Mouse (Mus musculus) adrenal gland, postnatal 10 days (tissue): ENCODE results near the gene Cenpt. TPM values are rescaled to one million over a fixed set of nuclear protein-coding genes. Genes with fewer than 3 reads are reported as not detected.
"Not testable (repeated sequence)": the region's sequence is repeated elsewhere in the genome, so short reads cannot be mapped to it uniquely, and the experiment has no call there.

Experiments
- DNase-seq: peaks from one replicate; pipeline ENCODE4 v3.0.0; 2021; ENCODE audit warnings: mixed read lengths
- total RNA-seq, 2 experiments: library from RNA; stranded (reverse); gene quantifications; 2 replicates each; pipeline ENCODE4 v1.2.3; 2021

Gene Cenpt
- total RNA-seq, 2 experiments from 2014 or later = 7.6 to 10.4 TPM

- DNase-seq = peak; percentile 94
Observed at GRCm38 (mm10) chr8:105854715-105855216, 1.7 kb upstream of the Cenpt start, which contains the start of gene Thap11. TSS of gene Thap11 (plus strand) at chr8:105855132.

- no peak for DNase-seq
Observed at GRCm38 (mm10) chr8:105854303-105854702, 1.2 kb upstream of the Cenpt start.

GRCm38 (mm10) chr8:105852146-105852729, 840 bp downstream of the Cenpt start:
- DNase-seq = no peak

GRCm38 (mm10) chr8:105851651-105852143, 1.4 kb downstream of the Cenpt start:
- DNase-seq = peak; percentile 93

GRCm38 (mm10) chr8:105850611-105851010, 2.5 kb downstream of the Cenpt start:
- DNase-seq = no peak

- no peak for DNase-seq
Observed at GRCm38 (mm10) chr8:105850014-105850413, 3.1 kb downstream of the Cenpt start.

- no peak for DNase-seq
Observed at GRCm38 (mm10) chr8:105846678-105847077, 6.4 kb downstream of the Cenpt start.

GRCm38 (mm10) chr8:105839209-105839608, 13.9 kb downstream of the Cenpt start:
- DNase-seq = no peak

- DNase-seq = no peak
Observed at GRCm38 (mm10) chr8:105836991-105837390, 16.1 kb downstream of the Cenpt start.

- DNase-seq = peak; percentile 87
Observed at GRCm38 (mm10) chr8:105835318-105835717, 17.8 kb downstream of the Cenpt start.

- not testable (repeated sequence) for DNase-seq
Observed at GRCm38 (mm10) chr8:105833740-105834139, 19.3 kb downstream of the Cenpt start.

GRCm38 (mm10) chr8:105826861-105827848, 25.9 kb downstream of the Cenpt start, which contains the start of the genes Ranbp10 and Tsnaxip1:
TSS of gene Ranbp10 (minus strand) at chr8:105827350.
TSS of gene Tsnaxip1 (plus strand) at chr8:105827731.
- peak; percentile 96 for DNase-seq

- DNase-seq = peak; percentile 35
Observed at GRCm38 (mm10) chr8:105826379-105826778, 26.7 kb downstream of the Cenpt start.

GRCm38 (mm10) chr8:105825506-105825905, 27.6 kb downstream of the Cenpt start:
- DNase-seq = peak; percentile 31

GRCm38 (mm10) chr8:105820925-105821324, 32.2 kb downstream of the Cenpt start:
- no peak for DNase-seq

GRCm38 (mm10) chr8:105819659-105820058, 33.4 kb downstream of the Cenpt start:
- no peak for DNase-seq

- no peak for DNase-seq
Observed at GRCm38 (mm10) chr8:105813241-105813640, 39.8 kb downstream of the Cenpt start.

- DNase-seq = no peak
Observed at GRCm38 (mm10) chr8:105812511-105812910, 40.6 kb downstream of the Cenpt start.

GRCm38 (mm10) chr8:105811543-105811942, 41.5 kb downstream of the Cenpt start:
- DNase-seq = no peak

- DNase-seq = no peak
Observed at GRCm38 (mm10) chr8:105811061-105811460, 42.0 kb downstream of the Cenpt start.

GRCm38 (mm10) chr8:105810245-105810786, 42.8 kb downstream of the Cenpt start:
- DNase-seq = no peak

GRCm38 (mm10) chr8:105808480-105808879, 44.6 kb downstream of the Cenpt start:
- peak; percentile 57 for DNase-seq
